Mouse (Mus musculus) limb, embryonic 15.5 days (tissue): ENCODE measurements around the gene Irak3. TPM values are rescaled to one million over a fixed set of nuclear protein-coding genes. Genes with fewer than 3 reads are reported as not detected.
A peak's percentile ranks its signal among the peaks of the same experiment; 100 is the strongest.

Experiments used
- ATAC-seq: fragments of 200-750 bp; cut with Nextera tagmentation; 2 replicates; pipeline ENCODE4 v1.8.0; 2017; ENCODE audit warnings: low read depth, moderate TSS enrichment; ENCODE audit not compliant: insufficient number of reproducible peaks, low FRiP score, low TSS enrichment
- H3K27ac ChIP-seq: fragments of 300-500 bp; sonication (generic); 2 replicates; pipeline ENCODE4 v1.5.1; 2015; ENCODE audit warnings: moderate library complexity, mild to moderate bottlenecking, inconsistent platforms
- H3K27me3 ChIP-seq: fragments of 300-500 bp; sonication (generic); 2 replicates; pipeline ENCODE4 v1.6.1; 2015; ENCODE audit warnings: inconsistent platforms
- H3K36me3 ChIP-seq: fragments of 300-500 bp; sonication (generic); 2 replicates; pipeline ENCODE4 v1.6.1; 2015; ENCODE audit warnings: inconsistent platforms
- H3K4me1 ChIP-seq: fragments of 300-500 bp; sonication (generic); 2 replicates; pipeline ENCODE4 v1.6.1; 2015; ENCODE audit warnings: inconsistent platforms
- H3K4me2 ChIP-seq: fragments of 300-500 bp; sonication (generic); 2 replicates; pipeline ENCODE4 v1.6.1; 2015; ENCODE audit warnings: mild to moderate bottlenecking, inconsistent platforms
- H3K4me3 ChIP-seq: fragments of 300-500 bp; sonication (generic); 2 replicates; pipeline ENCODE4 v1.5.1; 2015; ENCODE audit warnings: mild to moderate bottlenecking, inconsistent platforms
- H3K9ac ChIP-seq: fragments of 300-500 bp; sonication (generic); 2 replicates; pipeline ENCODE4 v1.6.1; 2015; ENCODE audit warnings: inconsistent platforms
- H3K9me3 ChIP-seq: fragments of 300-500 bp; sonication (generic); 2 replicates; pipeline ENCODE4 v1.6.1; 2016; ENCODE audit warnings: inconsistent platforms
- WGBS: fragments of 180-500 bp; shearing (Covaris S2); methylation state at CpG from one replicate; pipeline ENCODE4 v1.1.7; 2015; 5-methylcytosine and 5-hydroxymethylcytosine counted together
- polyA plus RNA-seq: library from polyadenylated mRNA; unstranded; fragments of >200 nt; fragmentation: Nextera tagmentation; extraction: Ambion mirVana; gene quantifications from 2 replicates; pipeline ENCODE4 v1.2.1, GENCODE M21; 2015

The Irak3 gene
- polyA plus RNA-seq, 1 experiment from 2014 or later: 2.4 TPM

DNA sequence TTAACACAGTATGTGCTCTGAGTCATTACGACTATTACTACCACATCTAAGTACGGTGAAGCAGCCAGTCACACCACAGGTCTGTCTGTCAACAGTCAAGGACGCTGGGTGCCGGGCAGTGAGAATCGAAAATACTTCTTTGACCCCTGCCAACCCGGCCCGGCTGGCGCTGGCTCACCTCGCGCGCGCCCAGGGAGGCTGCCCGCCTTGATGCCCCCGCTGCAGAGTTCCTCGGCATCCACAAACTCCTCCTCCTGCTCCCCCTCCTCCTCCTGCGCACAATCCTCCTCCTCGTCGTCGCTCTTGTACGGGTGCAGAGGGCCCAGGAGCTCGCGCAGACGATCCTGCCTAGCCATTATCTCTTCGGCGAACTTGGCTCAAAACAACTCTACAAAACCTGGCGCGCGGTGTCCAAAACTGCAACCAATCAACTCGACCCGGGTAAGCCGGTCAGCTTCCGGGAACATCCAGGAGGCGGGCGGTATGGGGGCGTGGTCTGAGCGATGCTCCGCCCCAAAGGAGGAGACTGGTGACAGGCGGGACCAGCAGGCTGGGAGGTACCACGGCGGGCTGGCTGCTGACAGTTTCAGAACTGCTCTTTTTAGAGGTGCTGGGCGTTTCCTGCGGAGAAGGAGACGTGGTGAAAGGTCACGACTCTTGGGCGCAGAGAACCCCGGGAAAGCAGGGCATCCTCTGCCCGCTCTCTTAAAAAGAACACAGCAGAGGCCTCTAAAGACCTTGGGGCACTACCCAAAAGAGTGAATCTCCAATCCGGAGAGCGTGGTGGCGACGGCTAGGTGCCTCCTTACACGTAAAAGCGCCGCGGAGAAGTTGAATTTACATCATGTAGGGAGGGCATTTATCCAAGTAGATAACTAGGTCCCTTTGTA, 89.2 kb downstream of the Irak3 start, which contains the start of gene Helb:
Gene Helb, minus strand, starts transcription at position 481 of the 890 bp plus-strand sequence.
- Histone ChIP-seq H3K4me1 (peaks cover 3% of the 10 kb centered on the region), H3K27me3 (no peaks in the 10 kb centered on the region), H3K9ac (peak within 1 kb of the TSS; percentile 58), H3K4me2 (peak within 1 kb of the TSS; percentile 73), H3K36me3 (peaks cover 3% of the 10 kb centered on the region; the same call in 1 of the 2 replicates), H3K27ac (peak within 1 kb of the TSS; percentile 77), H3K9me3 (no peaks in the 10 kb centered on the region), H3K4me3 (peak within 1 kb of the TSS; percentile 61)
- WGBS: under 1% methylated on average over 55 of the region's 55 CpGs
- ATAC-seq: peak; percentile 97

DNA sequence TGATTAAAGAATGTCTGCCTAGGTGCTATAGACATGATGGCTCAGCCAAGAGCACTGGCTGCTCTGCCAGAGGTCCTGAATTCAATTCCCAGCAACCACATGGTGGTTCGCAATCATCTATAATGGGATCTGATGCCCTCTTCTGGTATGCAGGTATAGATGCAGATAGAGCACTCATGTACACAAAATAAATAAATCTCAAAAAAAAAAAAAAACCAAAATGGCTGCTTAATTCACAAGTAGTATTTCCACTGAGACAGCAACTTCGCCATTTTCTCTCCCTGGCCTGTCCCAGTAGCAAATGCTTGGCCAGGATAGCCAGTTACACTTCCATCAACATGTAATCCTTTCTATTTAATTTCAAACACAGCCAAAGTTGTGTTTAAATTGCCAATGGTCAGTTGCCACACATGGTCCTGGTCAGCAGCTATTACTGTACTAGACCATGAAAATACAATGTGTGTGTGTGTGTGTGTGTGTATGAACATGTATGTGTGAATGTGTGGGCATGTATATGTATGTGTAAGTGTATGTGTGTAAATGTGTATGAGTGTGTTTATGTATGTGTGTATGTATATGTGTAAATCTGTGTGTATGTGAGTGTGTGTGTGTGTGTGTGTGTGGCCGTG, 90.1 kb downstream of the Irak3 start:
- H3K4me2 ChIP-seq: peak overlapping the region; percentile 73
- H3K4me1 ChIP-seq: peaks cover 3% of the 10 kb centered on the region
- H3K27me3 ChIP-seq: no peaks in the 10 kb centered on the region
- no peaks in the 10 kb centered on the region for H3K9me3 ChIP-seq
- H3K9ac ChIP-seq: peak overlapping the region; percentile 58; the same call in 1 of the 2 replicates
- 74% methylated on average over 3 of the region's 3 CpGs for WGBS
- peaks cover 10% of the 10 kb centered on the region for H3K36me3 ChIP-seq
- peak overlapping the region; percentile 61 for H3K4me3 ChIP-seq
- no peak for ATAC-seq
- no peak overlapping the region for H3K27ac ChIP-seq

DNA sequence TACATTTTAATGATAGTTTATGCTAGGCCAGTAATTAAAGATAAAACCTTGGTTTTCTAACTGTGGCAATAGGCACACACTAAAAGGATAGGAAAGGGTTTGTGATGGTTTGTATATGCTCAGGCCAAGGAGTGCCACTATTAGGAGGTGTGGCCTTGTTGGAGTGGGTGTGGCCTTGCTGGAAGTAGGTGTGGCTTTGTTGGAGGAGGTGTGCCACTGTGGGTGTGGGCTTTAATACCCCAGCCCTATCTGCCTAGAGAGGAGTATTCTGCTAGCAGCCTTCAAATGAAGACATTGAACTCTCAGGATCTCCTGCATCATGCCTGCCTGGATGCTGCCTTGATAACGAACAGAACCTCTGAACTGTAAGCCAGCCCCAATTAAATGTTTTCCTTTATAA, 101.1 kb downstream of the Irak3 start:
- WGBS: 91% methylated on average over 1 of the region's 1 CpGs
- no peak overlapping the region for H3K9ac ChIP-seq
- H3K36me3 ChIP-seq: peaks cover 42% of the 10 kb centered on the region

DNA sequence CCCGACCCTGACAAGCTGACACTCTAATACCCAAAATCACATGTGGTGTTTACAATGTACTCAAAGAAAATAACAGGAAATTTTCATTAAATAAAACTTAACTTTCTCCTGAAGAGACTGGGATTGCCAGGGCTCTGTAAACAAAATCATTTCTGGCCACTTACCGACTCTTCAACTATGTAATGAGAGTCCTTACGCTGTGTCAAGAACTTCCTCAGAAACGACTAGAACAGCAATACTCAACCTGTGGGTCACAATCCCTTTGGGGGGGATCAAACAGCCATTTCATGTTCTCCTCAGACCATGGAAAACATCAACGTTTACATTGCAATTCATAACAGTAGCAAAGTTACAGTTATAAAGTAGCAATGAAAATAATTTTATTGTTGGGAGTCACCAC, 104.4 kb downstream of the Irak3 start:
- H3K9ac ChIP-seq: no peak overlapping the region
- H3K4me2 ChIP-seq: no peak overlapping the region
- ATAC-seq: no peak
- WGBS: 79% methylated on average over 5 of the region's 5 CpGs
- no peaks in the 10 kb centered on the region for H3K9me3 ChIP-seq
- H3K4me1 ChIP-seq: no peaks in the 10 kb centered on the region
- no peak overlapping the region for H3K27ac ChIP-seq
- no peaks in the 10 kb centered on the region for H3K27me3 ChIP-seq
- no peak overlapping the region for H3K4me3 ChIP-seq
- H3K36me3 ChIP-seq: peaks cover 35% of the 10 kb centered on the region

More for the DNA sequence above, 101.1 kb downstream of the Irak3 start:
- Histone ChIP-seq H3K4me1 (no peaks in the 10 kb centered on the region), H3K9me3 (no peaks in the 10 kb centered on the region), H3K4me2 (no peak overlapping the region), H3K27ac (no peak overlapping the region), H3K27me3 (no peaks in the 10 kb centered on the region), H3K4me3 (no peak overlapping the region)
- no peak for ATAC-seq

DNA sequence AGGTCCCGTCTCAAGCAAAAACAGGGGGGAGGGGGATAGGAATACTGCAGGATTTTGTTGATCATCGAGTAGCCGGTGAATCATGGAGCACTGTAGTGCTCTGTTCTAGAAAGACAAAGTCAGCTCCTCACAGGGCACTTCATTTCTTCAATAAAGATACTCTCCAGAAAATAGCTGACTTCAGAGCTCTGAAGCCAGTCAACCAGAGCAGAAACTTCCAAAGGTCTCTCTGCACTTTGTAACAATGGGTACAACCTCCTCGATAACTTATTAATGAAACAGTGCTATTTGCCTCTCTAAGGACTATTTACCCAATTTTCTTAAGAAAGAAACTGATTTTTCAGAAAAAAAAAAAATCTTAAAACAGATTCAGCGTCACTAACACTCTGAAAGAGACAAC, 106.2 kb downstream of the Irak3 start:
- 95% methylated on average over 5 of the region's 5 CpGs for WGBS
- no peak overlapping the region for H3K4me2 ChIP-seq
- no peak overlapping the region for H3K9ac ChIP-seq
- no peak overlapping the region for H3K4me3 ChIP-seq
- H3K4me1 ChIP-seq: no peaks in the 10 kb centered on the region
- no peak for ATAC-seq
- H3K36me3 ChIP-seq: peaks cover 47% of the 10 kb centered on the region
- H3K9me3 ChIP-seq: no peaks in the 10 kb centered on the region
- H3K27me3 ChIP-seq: no peaks in the 10 kb centered on the region
- H3K27ac ChIP-seq: no peak overlapping the region

DNA sequence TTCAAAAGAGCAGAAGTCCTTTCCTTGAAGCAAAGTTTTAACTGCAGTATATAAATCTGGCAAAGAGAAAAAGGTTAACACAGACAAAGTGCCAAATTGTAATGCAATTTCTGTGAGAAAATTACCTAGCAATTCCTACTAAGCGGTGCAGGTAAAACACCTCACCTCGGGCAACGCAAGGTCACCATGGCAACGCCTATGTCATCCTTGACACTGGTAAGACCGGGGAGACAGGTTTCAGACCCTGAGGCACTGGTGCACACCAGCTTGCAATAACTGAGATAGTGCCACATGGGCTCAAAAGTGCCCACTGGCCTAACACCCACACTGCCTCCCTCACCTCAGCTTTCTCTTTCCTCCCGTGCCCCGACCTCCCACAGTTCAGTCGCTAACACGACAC, 106.8 kb downstream of the Irak3 start:
- Histone ChIP-seq H3K9me3 (no peaks in the 10 kb centered on the region), H3K27ac (no peak overlapping the region), H3K27me3 (no peaks in the 10 kb centered on the region), H3K9ac (no peak overlapping the region), H3K4me2 (no peak overlapping the region), H3K4me3 (no peak overlapping the region), H3K36me3 (peaks cover 43% of the 10 kb centered on the region), H3K4me1 (no peaks in the 10 kb centered on the region)
- WGBS: 73% methylated on average over 9 of the region's 9 CpGs
- no peak for ATAC-seq

DNA sequence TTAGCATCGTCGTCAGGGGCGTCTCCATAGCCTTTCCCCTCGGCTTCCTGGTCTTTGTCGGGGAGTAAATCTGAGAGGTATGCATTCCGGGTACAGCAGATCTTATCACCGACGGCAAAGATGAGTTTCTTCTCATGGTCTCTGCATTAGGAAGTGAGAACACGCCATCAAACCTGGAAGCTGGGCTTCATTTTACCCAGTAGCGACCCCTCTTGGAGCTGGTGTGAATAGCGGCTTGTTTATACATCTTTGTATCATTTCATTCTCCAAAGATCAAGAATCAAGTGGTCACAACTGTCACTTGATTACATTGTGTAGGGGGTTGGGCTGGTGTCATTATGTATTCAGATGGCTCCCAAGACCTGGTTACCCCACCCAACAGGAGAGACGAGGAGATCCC, 109.4 kb downstream of the Irak3 start:
- 93% methylated on average over 12 of the region's 12 CpGs for WGBS

More for the DNA sequence above, 109.4 kb downstream of the Irak3 start:
- no peak for ATAC-seq
- Histone ChIP-seq H3K9me3 (no peaks in the 10 kb centered on the region), H3K4me2 (no peak overlapping the region), H3K9ac (no peak overlapping the region), H3K4me1 (no peaks in the 10 kb centered on the region), H3K27ac (no peak overlapping the region), H3K4me3 (no peak overlapping the region), H3K36me3 (peaks cover 59% of the 10 kb centered on the region), H3K27me3 (no peaks in the 10 kb centered on the region)

Other genes with a start within 250 kb of the Irak3 start
- gene Helb, start 89.1 kb downstream of the Irak3 start, polyA plus RNA-seq: 7.7 and 7.9 TPM in 2 replicates
- 102 and 103 TPM in 2 replicates for gene Tmbim4, start 540 bp downstream of the Irak3 start, polyA plus RNA-seq
- gene Llph, start 24.9 kb upstream of the Irak3 start, polyA plus RNA-seq: 49.2 and 51.3 TPM in 2 replicates